Mouse (Mus musculus) CH12.LX (cell line): ENCODE data around the gene Syn3. TPM values are rescaled to one million over a fixed set of nuclear protein-coding genes. Genes with fewer than 3 reads are reported as not detected.

Experiments used
- DNase-seq: peaks from one replicate; pipeline ENCODE4 v3.0.0-alpha.2; 2013; ENCODE audit errors: extremely low read depth
- H3K27ac ChIP-seq: 2 replicates; pipeline ENCODE4 v1.5.1; 2012; ENCODE audit warnings: low read depth, mild to moderate bottlenecking, control low read depth, moderate library complexity; ENCODE audit not compliant: insufficient read depth
- H3K27me3 ChIP-seq: replicated peaks from 2 replicates; pipeline ENCODE3; 2012; ENCODE audit warnings: inconsistent platforms
- H3K36me3 ChIP-seq, 2 experiments: replicated peaks in 1 of 2; 2 replicates each; pipeline versions ENCODE3 to v1.6.1; 2012; ENCODE audit warnings: inconsistent platforms in 1 of 2, low read length in 1 of 2, mild to moderate bottlenecking in 1 of 2, mixed read lengths in 1 of 2, moderate library complexity in 1 of 2; ENCODE audit not compliant: control insufficient read depth in 1 of 2, insufficient read depth in 1 of 2
- H3K4me1 ChIP-seq, 2 experiments: 2 replicates each; pipeline ENCODE4 v1.6.1; 2012; ENCODE audit warnings: inconsistent platforms in 1 of 2, moderate library complexity in 1 of 2; ENCODE audit not compliant: insufficient read depth in 2 of 2, control insufficient read depth in 1 of 2
- H3K4me2 ChIP-seq: 2 replicates; pipeline ENCODE4 v1.6.1; 2012; ENCODE audit warnings: low read depth, mild to moderate bottlenecking, control low read depth; ENCODE audit not compliant: poor library complexity, insufficient read depth, severe bottlenecking
- H3K4me3 ChIP-seq, 3 experiments: fragments of 150-350 bp in 1 of 3; sonication (generic) in 1 of 3; replicated peaks in 1 of 3; 2 replicates each; pipeline versions ENCODE3 to v1.5.1; 2011 to 2012; ENCODE audit warnings: low read depth in 2 of 3, low read length in 2 of 3, mild to moderate bottlenecking in 2 of 3, moderate library complexity in 2 of 3, control low read depth in 1 of 3, improper control_type of control experiment in 1 of 3, inconsistent platforms in 1 of 3, mixed read lengths in 1 of 3; ENCODE audit not compliant: poor library complexity in 1 of 3
- H3K79me2 ChIP-seq: replicated peaks from 2 replicates; pipeline ENCODE4 v1.6.1; 2012; ENCODE audit warnings: mild to moderate bottlenecking, moderate library complexity; ENCODE audit not compliant: control insufficient read depth, poor library complexity, insufficient read depth, severe bottlenecking; ENCODE audit errors: extremely low read depth
- H3K9ac ChIP-seq: 2 replicates; pipeline ENCODE4 v1.6.1; 2012; ENCODE audit warnings: low read depth, mild to moderate bottlenecking, control low read depth, moderate library complexity; ENCODE audit not compliant: insufficient read depth
- H3K9me3 ChIP-seq: replicated peaks from 2 replicates; pipeline ENCODE3; 2012; ENCODE audit warnings: low read length, inconsistent platforms, mixed read lengths
- CHD1 ChIP-seq: IDR thresholded peaks from 2 replicates; pipeline ENCODE4 v1.6.1; 2012; ENCODE audit warnings: low read depth, low read length, improper control_type of control experiment, inconsistent platforms
- CHD2 ChIP-seq: IDR thresholded peaks from 2 replicates; pipeline ENCODE4 v1.6.1; 2011; ENCODE audit warnings: low read length, improper control_type of control experiment
- CTCF ChIP-seq, 2 experiments: IDR thresholded peaks in 1 of 2; conservative IDR thresholded peaks in 1 of 2; 2 replicates each; pipeline ENCODE4 v1.5.1; 2011 to 2012; ENCODE audit warnings: low read depth in 2 of 2, low read length in 2 of 2, improper control_type of control experiment in 1 of 2, inconsistent platforms in 1 of 2, mild to moderate bottlenecking in 1 of 2, moderate library complexity in 1 of 2
- ELF1 ChIP-seq: IDR thresholded peaks from 2 replicates; pipeline ENCODE4 v1.6.1; 2014; ENCODE audit warnings: low read depth, mild to moderate bottlenecking, inconsistent platforms, low read length, improper control_type of control experiment
- ETS1 ChIP-seq: conservative IDR thresholded peaks from 2 replicates; pipeline ENCODE4 v1.6.1; 2012; ENCODE audit warnings: low read depth, mild to moderate bottlenecking, inconsistent platforms, low read length, improper control_type of control experiment, moderate library complexity
- HCFC1 ChIP-seq: IDR thresholded peaks from 2 replicates; pipeline ENCODE4 v1.6.1; 2012; ENCODE audit warnings: low read depth, mild to moderate bottlenecking, inconsistent platforms, low read length, improper control_type of control experiment
- IRF4 ChIP-seq: IDR thresholded peaks from 2 replicates; pipeline ENCODE4 v1.6.1; 2014; ENCODE audit warnings: low read depth, mild to moderate bottlenecking, inconsistent platforms, low read length, improper control_type of control experiment
- JUN ChIP-seq: IDR thresholded peaks from 2 replicates; pipeline ENCODE4 v1.6.1; 2011; ENCODE audit warnings: low read depth, mild to moderate bottlenecking, low read length, improper control_type of control experiment, moderate library complexity; ENCODE audit not compliant: insufficient read depth
- JUND ChIP-seq: conservative IDR thresholded peaks from 2 replicates; pipeline ENCODE4 v1.6.1; 2011; ENCODE audit warnings: low read depth, low read length, improper control_type of control experiment
- KAT2A ChIP-seq: IDR thresholded peaks from 2 replicates; pipeline ENCODE4 v1.6.1; 2012; ENCODE audit warnings: low read length, improper control_type of control experiment, inconsistent platforms; ENCODE audit not compliant: insufficient replicate concordance
- MAZ ChIP-seq: IDR thresholded peaks from 2 replicates; pipeline ENCODE4 v1.6.1; 2012; ENCODE audit warnings: low read depth, mild to moderate bottlenecking, inconsistent platforms, low read length, improper control_type of control experiment, moderate library complexity
- MEF2A ChIP-seq: IDR thresholded peaks from 2 replicates; pipeline ENCODE4 v1.6.1; 2014; ENCODE audit warnings: low read depth, mild to moderate bottlenecking, inconsistent platforms, low read length, improper control_type of control experiment, borderline replicate concordance
- NELFE ChIP-seq: IDR thresholded peaks from 2 replicates; pipeline ENCODE4 v1.6.1; 2011; ENCODE audit warnings: low read depth, low read length, improper control_type of control experiment
- PAX5 ChIP-seq: IDR thresholded peaks from 2 replicates; pipeline ENCODE4 v1.6.1; 2012; ENCODE audit warnings: low read length, inconsistent platforms, mixed read lengths
- POLR2A ChIP-seq: IDR thresholded peaks from 2 replicates; pipeline ENCODE4 v1.6.1; 2011; ENCODE audit warnings: low read depth, mild to moderate bottlenecking, improper control_type of control experiment, low read length
- POLR2AphosphoS2 ChIP-seq: IDR thresholded peaks from 2 replicates; pipeline ENCODE4 v1.6.1; 2011; ENCODE audit warnings: low read depth, low read length, improper control_type of control experiment
- RAD21 ChIP-seq: IDR thresholded peaks from 2 replicates; pipeline ENCODE4 v1.6.1; 2011; ENCODE audit warnings: low read depth, mild to moderate bottlenecking, low read length, improper control_type of control experiment, moderate library complexity
- RCOR1 ChIP-seq: conservative IDR thresholded peaks from 2 replicates; pipeline ENCODE4 v1.6.1; 2012; ENCODE audit warnings: low read depth, mild to moderate bottlenecking, inconsistent platforms, low read length, improper control_type of control experiment
- SMC3 ChIP-seq: IDR thresholded peaks from 2 replicates; pipeline ENCODE4 v1.6.1; 2011; ENCODE audit warnings: low read depth, low read length, improper control_type of control experiment
- TBP ChIP-seq: conservative IDR thresholded peaks from 2 replicates; pipeline ENCODE4 v1.6.1; 2011; ENCODE audit warnings: low read depth, low read length, improper control_type of control experiment
- TCF12 ChIP-seq: IDR thresholded peaks from 2 replicates; pipeline ENCODE4 v1.6.1; 2014; ENCODE audit warnings: low read depth, mild to moderate bottlenecking, inconsistent platforms, low read length, improper control_type of control experiment
- UBTF ChIP-seq: IDR thresholded peaks from 2 replicates; pipeline ENCODE4 v1.6.1; 2012; ENCODE audit warnings: low read depth, mild to moderate bottlenecking, inconsistent platforms, low read length, improper control_type of control experiment, moderate library complexity
- USF2 ChIP-seq: conservative IDR thresholded peaks from 2 replicates; pipeline ENCODE4 v1.6.1; 2011; ENCODE audit warnings: low read depth, low read length, improper control_type of control experiment
- ZC3H11A ChIP-seq: IDR thresholded peaks from 2 replicates; pipeline ENCODE4 v1.6.1; 2012; ENCODE audit warnings: low read depth, mild to moderate bottlenecking, inconsistent platforms, low read length, improper control_type of control experiment
- ZMIZ1 ChIP-seq: IDR thresholded peaks from 2 replicates; pipeline ENCODE4 v1.6.1; 2012; ENCODE audit warnings: low read depth, mild to moderate bottlenecking, inconsistent platforms, low read length, improper control_type of control experiment
- dilution Hi-C: fragments of 300-500 bp; cut with MboI; formaldehyde crosslinking; loops from 2 replicates; pipeline ENCODE4 v1.14.3; 2020; ENCODE audit warnings: low sequenced_read_pairs; ENCODE audit not compliant: extremely low pct_unique_long_range_greater_than_20kb, extremely low pct_ligation_motif_present
- in situ Hi-C: fragments of 300-500 bp; cut with MboI; formaldehyde crosslinking; loops from 3 replicates; pipeline ENCODE4 v1.14.3; 2019; ENCODE audit warnings: low sequenced_read_pairs, low pct_ligation_motif_present, low pct_unique_long_range_greater_than_20kb, mixed read lengths
- polyA plus RNA-seq: library from polyadenylated mRNA; unstranded; fragments of >175 nt; gene quantifications from 2 replicates; pipeline ENCODE4 v1.2.1, GENCODE M21; 2012; ENCODE audit warnings: low read depth; ENCODE audit not compliant: insufficient read length
- total RNA-seq, 2 experiments: library from RNA; depleted of rRNA; stranded (reverse); fragments of 300-350 nt in 1 of 2; fragments of >200 nt in 1 of 2; gene quantifications; 2 replicates each; pipeline ENCODE4 v1.2.3; 2012 to 2014

Syn3 gene
- total and polyA plus RNA-seq, 3 experiments = 2.8 to 8.9 (median 5.6) TPM

DNA sequence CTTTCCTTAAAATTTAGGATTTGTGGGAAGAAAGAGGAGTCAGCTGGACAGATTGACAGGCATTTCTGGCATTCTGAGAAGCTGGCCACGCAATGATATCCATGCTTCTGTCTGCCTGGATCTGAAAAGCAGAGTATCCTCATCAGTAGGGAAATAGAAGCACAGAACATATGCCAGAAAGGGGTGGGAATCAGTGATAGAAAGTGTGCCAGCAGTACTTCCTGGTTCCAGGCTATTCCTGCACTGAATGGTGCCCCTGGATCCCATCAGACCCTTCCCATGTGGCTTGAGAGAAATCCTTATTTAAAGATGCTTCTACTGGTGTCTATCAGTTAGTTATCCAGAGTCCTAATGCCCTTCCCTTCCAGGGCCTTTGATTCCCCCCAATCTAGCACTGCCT, 249.4 kb downstream of the Syn3 start:
- no peak for TF ChIP-seq ELF1
- TF ChIP-seq UBTF = no peak
- no peak for TF ChIP-seq HCFC1
- TF ChIP-seq POLR2AphosphoS2 = no peak
- no peak for TF ChIP-seq POLR2A
- TF ChIP-seq ZMIZ1 = no peak
- no peak for TF ChIP-seq CHD2
- no peak for TF ChIP-seq ZC3H11A
- TF ChIP-seq CHD1 = no peak
- TF ChIP-seq CTCF (conservative IDR thresholded peaks at IDR 0.05 in 1 of 2, IDR thresholded peaks at IDR 0.05 in 1 of 2; ENCODE audit: low read depth in 2 of 2, low read length in 2 of 2) = no peak
- TF ChIP-seq KAT2A = no peak
- TF ChIP-seq USF2 = no peak
- no peak for TF ChIP-seq JUND
- no peak for TF ChIP-seq JUN
- Histone ChIP-seq H3K4me2 (no peak overlapping the region), H3K9me3 (no peaks in the 10 kb centered on the region), H3K79me2 (no peaks in the 10 kb centered on the region), H3K4me3 (no peak overlapping the region), H3K27ac (no peak overlapping the region), H3K27me3 (no peaks in the 10 kb centered on the region), H3K4me1 (peaks cover 12 to 31% of the 10 kb centered on the region in 2 experiments), H3K36me3 (peaks cover 0 to 5% of the 10 kb centered on the region in 2 experiments), H3K9ac (no peak overlapping the region)
- dilution Hi-C loops = no loop called here
- in situ Hi-C loops = no loop called here
- DNase-seq = no peak

DNA sequence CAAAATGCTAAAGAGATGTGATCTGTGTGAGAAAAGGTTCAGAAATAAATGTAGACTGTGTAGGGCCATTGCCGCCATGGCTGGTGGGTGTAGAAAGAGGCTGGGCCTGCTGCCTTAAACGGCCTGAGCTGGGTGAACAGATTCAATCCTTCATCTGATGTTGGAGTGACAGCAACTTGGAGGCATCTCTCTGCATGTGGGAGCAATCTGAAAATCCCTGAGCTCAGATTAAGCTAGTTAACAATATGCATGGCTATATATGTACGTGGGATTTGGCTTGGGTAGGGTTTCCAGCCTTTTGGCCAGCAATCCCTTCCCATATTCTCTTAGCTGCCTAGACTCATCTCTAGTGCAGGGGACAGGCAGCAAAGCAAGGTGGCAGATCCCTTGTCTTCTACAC, 249.9 kb downstream of the Syn3 start:
- peaks cover 16 to 36% of the 10 kb centered on the region in 2 experiments for H3K4me1 ChIP-seq
- in situ Hi-C loops = no loop called here
- no peak for TF ChIP-seq UBTF
- no peak for TF ChIP-seq PAX5
- TF ChIP-seq MAZ = no peak
- TF ChIP-seq HCFC1 = no peak
- TF ChIP-seq SMC3 = no peak
- no peak for TF ChIP-seq CHD2
- TF ChIP-seq ETS1 = no peak
- TF ChIP-seq RAD21 = no peak
- TF ChIP-seq ELF1 = no peak
- TF ChIP-seq NELFE = no peak
- TF ChIP-seq JUND = no peak
- TF ChIP-seq IRF4 = no peak
- no peak for TF ChIP-seq CTCF (conservative IDR thresholded peaks at IDR 0.05 in 1 of 2, IDR thresholded peaks at IDR 0.05 in 1 of 2; ENCODE audit: low read depth in 2 of 2, low read length in 2 of 2)
- no peak for TF ChIP-seq MEF2A
- TF ChIP-seq TCF12 = no peak
- TF ChIP-seq RCOR1 = no peak
- TF ChIP-seq TBP = no peak
- no peaks in the 10 kb centered on the region for H3K79me2 ChIP-seq
- H3K27me3 ChIP-seq = no peaks in the 10 kb centered on the region
- H3K27ac ChIP-seq = no peak overlapping the region
- H3K9ac ChIP-seq = no peak overlapping the region
- H3K4me2 ChIP-seq = no peak overlapping the region
- dilution Hi-C loops = no loop called here
- no peak for DNase-seq
- peaks cover 0 to 5% of the 10 kb centered on the region in 2 experiments for H3K36me3 ChIP-seq
- no peak overlapping the region for H3K4me3 ChIP-seq
- H3K9me3 ChIP-seq = no peaks in the 10 kb centered on the region
